Mouse (Mus musculus): ENCODE results near the gene Gramd1b. TPM values are rescaled to one million over a fixed set of nuclear protein-coding genes. Genes with fewer than 3 reads are reported as not detected.

Gene Gramd1b
- polyA plus RNA-seq, 1 experiment from 2014 or later, result 7.3 TPM

GRCm38 (mm10) chr9:40433286-40433685, 97.9 kb downstream of the Gramd1b start:
- no peaks in the 10 kb centered on the region for H3K27me3 ChIP-seq (ENCODE audit: control insufficient read depth, insufficient read depth, low read length)
- no peaks in the 10 kb centered on the region for H3K36me3 ChIP-seq (ENCODE audit: control insufficient read depth, insufficient read depth, low read length)
- no peak for ATAC-seq (ENCODE audit: insufficient number of reproducible peaks, insufficient read depth, low FRiP score, low read depth)
- H3K9me3 ChIP-seq (ENCODE audit: control insufficient read depth, low read depth, low read length), result no peaks in the 10 kb centered on the region
- no peak overlapping the region for H3K4me2 ChIP-seq (replicated peaks; ENCODE audit: low read depth, low read length)
- H3K4me3 ChIP-seq (ENCODE audit: low read depth, low read length), result no peak overlapping the region
- H3K4me1 ChIP-seq (ENCODE audit: control insufficient read depth, insufficient read depth, low read length), result no peaks in the 10 kb centered on the region
- no peak overlapping the region for H3K27ac ChIP-seq (ENCODE audit: low read length)
- H3K9ac ChIP-seq (replicated peaks; ENCODE audit: low read depth, low read length), result no peak overlapping the region
- WGBS, result 80% methylated on average over 5 of the region's 5 CpGs

- no peaks in the 10 kb centered on the region for H3K27me3 ChIP-seq (ENCODE audit: control insufficient read depth, insufficient read depth, low read length)
- no peak overlapping the region for H3K4me2 ChIP-seq (replicated peaks; ENCODE audit: low read depth, low read length)
- H3K4me1 ChIP-seq (ENCODE audit: control insufficient read depth, insufficient read depth, low read length), result no peaks in the 10 kb centered on the region
- 74% methylated on average over 8 of the region's 8 CpGs for WGBS
- H3K9ac ChIP-seq (replicated peaks; ENCODE audit: low read depth, low read length), result no peak overlapping the region
- no peak overlapping the region for H3K4me3 ChIP-seq (ENCODE audit: low read depth, low read length)
- no peaks in the 10 kb centered on the region for H3K36me3 ChIP-seq (ENCODE audit: control insufficient read depth, insufficient read depth, low read length)
- H3K27ac ChIP-seq (ENCODE audit: low read length), result no peak overlapping the region
- H3K9me3 ChIP-seq (ENCODE audit: control insufficient read depth, low read depth, low read length), result no peaks in the 10 kb centered on the region
- ATAC-seq (ENCODE audit: insufficient number of reproducible peaks, insufficient read depth, low FRiP score, low read depth), result no peak
Measured at GRCm38 (mm10) chr9:40430969-40431368, 100.2 kb downstream of the Gramd1b start.

GRCm38 (mm10) chr9:40427663-40428062, 103.5 kb downstream of the Gramd1b start:
- WGBS, result 98% methylated on average over 2 of the region's 2 CpGs
- H3K4me1 ChIP-seq (ENCODE audit: control insufficient read depth, insufficient read depth, low read length), result no peaks in the 10 kb centered on the region
- ATAC-seq (ENCODE audit: insufficient number of reproducible peaks, insufficient read depth, low FRiP score, low read depth), result no peak

GRCm38 (mm10) chr9:40426282-40426964, 104.8 kb downstream of the Gramd1b start:
- Histone ChIP-seq H3K9ac (replicated peaks; ENCODE audit: low read depth, low read length) (no peak overlapping the region), H3K27me3 (ENCODE audit: control insufficient read depth, insufficient read depth, low read length) (no peaks in the 10 kb centered on the region), H3K4me1 (ENCODE audit: control insufficient read depth, insufficient read depth, low read length) (no peaks in the 10 kb centered on the region), H3K4me2 (replicated peaks; ENCODE audit: low read depth, low read length) (no peak overlapping the region), H3K27ac (ENCODE audit: low read length) (no peak overlapping the region), H3K9me3 (ENCODE audit: control insufficient read depth, low read depth, low read length) (no peaks in the 10 kb centered on the region), H3K4me3 (ENCODE audit: low read depth, low read length) (no peak overlapping the region), H3K36me3 (ENCODE audit: control insufficient read depth, insufficient read depth, low read length) (no peaks in the 10 kb centered on the region)
- ATAC-seq (ENCODE audit: insufficient number of reproducible peaks, insufficient read depth, low FRiP score, low read depth), result no peak
- WGBS, result 90% methylated on average over 9 of the region's 9 CpGs

More at GRCm38 (mm10) chr9:40427663-40428062, 103.5 kb downstream of the Gramd1b start:
- Histone ChIP-seq H3K4me2 (replicated peaks; ENCODE audit: low read depth, low read length) (no peak overlapping the region), H3K9ac (replicated peaks; ENCODE audit: low read depth, low read length) (no peak overlapping the region), H3K4me3 (ENCODE audit: low read depth, low read length) (no peak overlapping the region), H3K27me3 (ENCODE audit: control insufficient read depth, insufficient read depth, low read length) (no peaks in the 10 kb centered on the region), H3K9me3 (ENCODE audit: control insufficient read depth, low read depth, low read length) (no peaks in the 10 kb centered on the region), H3K36me3 (ENCODE audit: control insufficient read depth, insufficient read depth, low read length) (no peaks in the 10 kb centered on the region), H3K27ac (ENCODE audit: low read length) (no peak overlapping the region)

GRCm38 (mm10) chr9:40424874-40425273, 106.3 kb downstream of the Gramd1b start:
- H3K27ac ChIP-seq (ENCODE audit: low read length), result no peak overlapping the region
- H3K4me2 ChIP-seq (replicated peaks; ENCODE audit: low read depth, low read length), result no peak overlapping the region
- H3K9ac ChIP-seq (replicated peaks; ENCODE audit: low read depth, low read length), result no peak overlapping the region
- no peaks in the 10 kb centered on the region for H3K36me3 ChIP-seq (ENCODE audit: control insufficient read depth, insufficient read depth, low read length)
- H3K9me3 ChIP-seq (ENCODE audit: control insufficient read depth, low read depth, low read length), result no peaks in the 10 kb centered on the region
- H3K4me3 ChIP-seq (ENCODE audit: low read depth, low read length), result no peak overlapping the region
- no peaks in the 10 kb centered on the region for H3K27me3 ChIP-seq (ENCODE audit: control insufficient read depth, insufficient read depth, low read length)
- no peak for ATAC-seq (ENCODE audit: insufficient number of reproducible peaks, insufficient read depth, low FRiP score, low read depth)
- H3K4me1 ChIP-seq (ENCODE audit: control insufficient read depth, insufficient read depth, low read length), result no peaks in the 10 kb centered on the region

GRCm38 (mm10) chr9:40423427-40423867, 107.7 kb downstream of the Gramd1b start:
- WGBS, result 84% methylated on average over 6 of the region's 6 CpGs
- no peak overlapping the region for H3K4me3 ChIP-seq (ENCODE audit: low read depth, low read length)

GRCm38 (mm10) chr9:40422368-40423057, 108.7 kb downstream of the Gramd1b start:
- Histone ChIP-seq H3K4me2 (replicated peaks; ENCODE audit: low read depth, low read length) (no peak overlapping the region), H3K9ac (replicated peaks; ENCODE audit: low read depth, low read length) (no peak overlapping the region), H3K27me3 (ENCODE audit: control insufficient read depth, insufficient read depth, low read length) (no peaks in the 10 kb centered on the region), H3K4me1 (ENCODE audit: control insufficient read depth, insufficient read depth, low read length) (no peaks in the 10 kb centered on the region), H3K27ac (ENCODE audit: low read length) (no peak overlapping the region), H3K4me3 (ENCODE audit: low read depth, low read length) (no peak overlapping the region), H3K9me3 (ENCODE audit: control insufficient read depth, low read depth, low read length) (no peaks in the 10 kb centered on the region), H3K36me3 (ENCODE audit: control insufficient read depth, insufficient read depth, low read length) (no peaks in the 10 kb centered on the region)
- no peak for ATAC-seq (ENCODE audit: insufficient number of reproducible peaks, insufficient read depth, low FRiP score, low read depth)
- 90% methylated on average over 11 of the region's 11 CpGs for WGBS

More at GRCm38 (mm10) chr9:40423427-40423867, 107.7 kb downstream of the Gramd1b start:
- H3K27ac ChIP-seq (ENCODE audit: low read length), result no peak overlapping the region
- ATAC-seq (ENCODE audit: insufficient number of reproducible peaks, insufficient read depth, low FRiP score, low read depth), result no peak
- H3K9me3 ChIP-seq (ENCODE audit: control insufficient read depth, low read depth, low read length), result no peaks in the 10 kb centered on the region
- H3K27me3 ChIP-seq (ENCODE audit: control insufficient read depth, insufficient read depth, low read length), result no peaks in the 10 kb centered on the region
- H3K9ac ChIP-seq (replicated peaks; ENCODE audit: low read depth, low read length), result no peak overlapping the region
- H3K4me2 ChIP-seq (replicated peaks; ENCODE audit: low read depth, low read length), result no peak overlapping the region
- H3K4me1 ChIP-seq (ENCODE audit: control insufficient read depth, insufficient read depth, low read length), result no peaks in the 10 kb centered on the region
- no peaks in the 10 kb centered on the region for H3K36me3 ChIP-seq (ENCODE audit: control insufficient read depth, insufficient read depth, low read length)

GRCm38 (mm10) chr9:40420652-40421335, 110.4 kb downstream of the Gramd1b start:
- Histone ChIP-seq H3K4me2 (replicated peaks; ENCODE audit: low read depth, low read length) (no peak overlapping the region), H3K9ac (replicated peaks; ENCODE audit: low read depth, low read length) (no peak overlapping the region), H3K36me3 (ENCODE audit: control insufficient read depth, insufficient read depth, low read length) (no peaks in the 10 kb centered on the region), H3K27ac (ENCODE audit: low read length) (no peak overlapping the region), H3K4me1 (ENCODE audit: control insufficient read depth, insufficient read depth, low read length) (no peaks in the 10 kb centered on the region), H3K9me3 (ENCODE audit: control insufficient read depth, low read depth, low read length) (no peaks in the 10 kb centered on the region), H3K27me3 (ENCODE audit: control insufficient read depth, insufficient read depth, low read length) (no peaks in the 10 kb centered on the region), H3K4me3 (ENCODE audit: low read depth, low read length) (no peak overlapping the region)
- no peak for ATAC-seq (ENCODE audit: insufficient number of reproducible peaks, insufficient read depth, low FRiP score, low read depth)
- WGBS, result 81% methylated on average over 15 of the region's 15 CpGs

Data from stomach, embryonic 14.5 days (tissue).